Mouse (Mus musculus): ENCODE data around the gene Mycbp2.

Mycbp2 gene

DNA sequence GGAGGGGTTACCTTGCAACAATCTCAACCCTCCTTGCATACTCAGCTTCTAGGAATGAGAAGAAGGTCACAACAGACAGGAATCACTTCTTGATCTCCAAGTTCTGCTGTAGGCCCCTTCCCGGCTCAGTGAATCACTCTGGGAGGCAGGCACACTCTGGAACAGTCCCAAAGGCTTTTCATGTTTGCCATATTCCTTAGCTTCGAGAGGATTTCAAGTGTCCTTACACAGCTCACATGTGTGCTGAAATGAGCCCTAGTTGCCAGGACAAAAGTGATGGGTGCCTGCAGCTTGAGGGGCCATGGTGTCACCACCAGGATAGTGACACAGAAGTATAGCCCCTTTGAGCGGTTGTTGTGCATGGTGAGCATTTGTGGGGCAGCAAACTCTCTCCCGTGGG, 273.9 kb downstream of the Mycbp2 start:
- no peak for DNase-seq (ENCODE audit: low spot score)

DNA sequence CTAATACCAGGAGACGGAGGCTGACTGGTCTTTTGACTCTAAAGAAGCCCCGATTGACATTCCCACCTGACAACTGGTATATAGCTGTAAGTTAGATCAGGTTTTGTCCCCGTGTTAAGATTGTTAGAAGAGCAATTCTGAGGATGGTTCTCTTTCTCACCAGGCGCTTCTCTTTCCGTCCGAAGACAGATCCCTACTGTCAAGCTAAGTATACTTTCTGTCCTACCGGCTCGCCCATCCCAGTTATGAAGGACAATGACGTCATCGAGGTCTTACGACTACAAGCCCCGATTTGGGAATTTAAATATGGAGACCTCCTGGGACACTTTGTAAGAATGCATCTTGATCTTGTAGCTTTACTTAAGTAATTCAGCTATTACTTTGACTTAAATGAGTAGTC, 275.1 kb downstream of the Mycbp2 start:
- DNase-seq (ENCODE audit: low spot score): no peak

DNA sequence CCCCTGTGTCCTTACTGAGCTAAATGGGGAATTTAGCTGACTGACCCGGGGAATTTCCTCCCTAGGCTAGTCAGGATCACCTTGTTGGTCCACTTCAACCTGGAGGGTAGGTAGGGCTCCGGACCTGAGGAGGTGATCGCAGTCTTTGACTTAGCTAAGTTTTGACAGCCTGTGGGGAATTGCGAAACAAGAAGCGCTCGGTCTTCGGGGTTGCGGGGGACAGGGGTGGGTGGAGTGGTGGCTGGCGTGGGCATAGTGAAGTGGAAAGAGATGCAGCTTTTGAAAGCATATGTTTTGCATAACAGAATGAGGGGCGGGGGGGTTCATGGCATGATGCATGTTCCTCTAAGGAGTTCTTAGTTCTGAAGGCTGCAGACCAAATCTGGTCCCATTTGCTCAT, 275.8 kb downstream of the Mycbp2 start:
- DNase-seq (ENCODE audit: low spot score): no peak

DNA sequence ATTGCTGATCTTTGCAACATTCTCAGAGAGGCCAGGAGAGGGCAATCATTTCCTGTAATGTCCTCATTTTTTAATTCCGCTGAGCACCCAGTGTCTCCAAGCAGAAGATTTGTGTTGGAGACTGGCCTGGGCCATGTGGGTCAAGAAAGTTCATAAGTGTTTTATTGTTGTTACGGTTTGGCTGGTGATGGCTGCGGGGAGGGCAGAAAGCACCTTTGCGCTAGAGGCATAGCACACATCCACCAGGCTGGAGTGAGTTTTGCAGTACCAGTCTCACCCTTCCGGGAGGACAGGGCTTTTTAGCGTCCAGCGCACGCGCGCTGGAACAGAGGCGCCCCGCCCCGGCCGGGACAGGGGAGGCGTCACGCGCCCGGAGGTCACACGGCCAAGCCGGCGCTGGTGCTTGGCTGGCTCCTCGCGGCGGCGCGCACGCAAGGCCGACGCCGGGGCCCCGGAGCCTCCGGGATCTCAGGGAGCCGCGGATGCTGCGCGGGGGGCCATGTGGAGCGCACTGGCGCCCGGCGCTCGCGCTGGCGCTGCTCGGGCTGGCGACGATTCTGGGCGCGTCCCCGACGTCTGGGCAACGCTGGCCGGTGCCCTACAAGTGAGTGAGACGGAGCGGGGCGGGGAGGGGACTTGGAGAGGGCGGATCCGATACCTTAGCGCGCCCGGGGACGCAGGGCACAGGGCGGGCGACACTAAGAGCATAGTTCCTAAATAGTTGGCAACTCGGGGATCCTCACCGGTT, 276.6 kb downstream of the Mycbp2 start, which contains the start of gene Cln5:
Gene Cln5, plus strand, starts transcription at position 353 of the 748 bp plus-strand sequence.
- DNase-seq (ENCODE audit: low spot score): peak; percentile 91

DNA sequence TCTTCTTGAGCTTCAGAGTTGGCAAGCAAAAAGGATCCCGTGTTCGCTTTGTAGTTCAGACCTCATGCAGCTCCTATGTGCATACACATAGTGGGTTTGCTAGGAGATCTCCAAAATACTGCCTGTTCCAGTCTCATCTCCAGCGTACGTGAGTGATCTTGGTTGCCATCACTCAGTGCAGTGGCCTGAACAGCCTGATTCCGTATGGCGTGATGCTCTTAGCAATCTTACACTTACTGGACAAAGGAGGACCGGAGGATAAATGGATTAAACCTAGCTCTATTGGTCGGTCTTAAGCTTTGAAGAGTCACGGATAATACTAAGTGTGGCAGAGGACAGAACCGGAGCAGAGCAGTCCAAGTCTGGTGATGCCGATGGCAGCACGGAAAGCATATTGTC, 277.1 kb downstream of the Mycbp2 start:
- DNase-seq (ENCODE audit: low spot score): no peak

DNA sequence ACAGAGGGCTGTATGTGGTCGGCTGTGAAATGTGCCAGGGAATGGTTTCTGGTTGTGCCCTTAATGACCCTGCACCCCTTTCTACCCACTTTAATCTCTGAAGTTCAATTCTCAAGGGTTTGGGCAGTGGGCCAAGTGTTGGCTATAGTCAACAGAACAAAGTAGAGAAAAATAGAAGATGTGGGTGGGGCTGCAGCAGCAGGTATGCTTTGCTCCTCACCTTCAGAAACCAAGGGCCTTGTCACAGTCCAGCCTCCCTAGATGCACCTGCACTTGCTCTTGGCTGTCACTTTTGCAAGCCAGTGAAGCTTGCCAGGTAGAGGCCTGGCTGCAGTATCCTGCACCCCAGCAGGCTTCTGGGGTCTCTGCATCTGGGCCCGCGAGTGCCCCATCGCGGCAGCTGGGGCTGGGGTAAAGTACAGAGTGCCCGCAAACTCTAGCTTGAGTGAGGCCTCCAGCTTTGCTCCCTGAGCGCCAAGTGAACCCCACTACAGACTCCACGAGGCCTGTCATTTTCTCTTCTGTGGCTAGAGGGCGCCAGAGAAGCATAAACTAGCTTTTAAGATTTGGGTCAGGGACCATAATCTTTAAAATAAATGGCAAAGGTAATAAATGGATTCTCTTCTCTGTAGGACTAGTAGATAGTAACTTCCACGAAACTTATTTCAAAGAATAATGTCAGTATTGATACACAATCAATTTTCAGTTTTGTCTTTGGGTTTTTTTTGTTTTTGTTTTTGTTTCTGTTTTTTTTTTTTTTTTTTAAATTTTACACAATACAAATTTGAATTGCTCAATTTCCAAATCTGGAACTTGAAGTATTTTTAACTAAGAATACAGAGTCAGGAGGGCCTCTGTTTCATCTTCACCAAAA, 281.1 kb downstream of the Mycbp2 start:
- DNase-seq (ENCODE audit: low spot score): no peak
